Mouse (Mus musculus) spleen, postnatal 14 days (tissue): Measurements from ENCODE around the gene Ndufc1.
"Not testable (repeated sequence)": the region's sequence is repeated elsewhere in the genome, so short reads cannot be mapped to it uniquely, and the experiment has no call there.

ENCODE experiments used
- DNase-seq, 2 experiments: peaks; one replicate each; pipeline ENCODE4 v3.0.0; 2021 to 2022; ENCODE audit warnings: low spot score in 2 of 2

Ndufc1 gene

GRCm38 (mm10) chr3:51408561-51409183, at the start of gene Ndufc1:
Ndufc1 (minus strand) TSS chr3:51408988.
- DNase-seq, result peak; percentile 97 to 99

DNA sequence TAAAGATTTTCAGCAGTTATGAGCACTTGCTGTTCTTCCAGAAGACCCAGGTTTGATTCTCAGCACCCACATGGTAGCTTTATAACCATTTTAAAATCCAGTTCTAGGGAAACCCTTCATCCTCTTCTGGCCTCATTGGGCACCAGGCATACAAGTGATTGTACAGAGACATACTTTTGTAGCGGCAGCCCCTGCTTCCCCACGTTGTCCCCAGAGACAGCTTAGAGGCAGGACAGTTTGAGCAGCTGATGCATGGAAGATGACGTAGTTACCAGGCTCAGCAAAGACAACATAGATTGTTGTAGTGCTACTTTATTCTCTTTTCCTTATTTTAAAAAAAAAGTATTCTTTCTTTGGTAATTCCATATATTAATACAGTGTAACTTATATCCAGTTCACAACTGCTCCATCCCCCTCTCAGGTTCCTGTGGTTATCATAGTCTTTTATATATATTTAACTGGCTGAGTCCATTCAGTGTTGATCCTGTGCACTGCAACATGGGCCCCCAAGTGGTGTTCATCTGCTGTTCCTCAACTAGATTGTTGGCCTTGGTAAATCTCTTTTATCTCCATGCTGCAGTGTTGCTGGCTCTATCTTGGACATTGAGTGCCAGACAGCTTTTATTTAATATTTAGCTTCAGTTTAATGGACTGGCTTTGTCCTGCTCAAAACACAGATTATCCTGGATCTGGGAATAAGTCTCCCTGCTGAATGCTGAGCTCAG, 26.2 kb upstream of the Ndufc1 start:
- DNase-seq, result no peak

GRCm38 (mm10) chr3:51434364-51434763, 25.6 kb upstream of the Ndufc1 start:
- not testable (repeated sequence) for DNase-seq

DNA sequence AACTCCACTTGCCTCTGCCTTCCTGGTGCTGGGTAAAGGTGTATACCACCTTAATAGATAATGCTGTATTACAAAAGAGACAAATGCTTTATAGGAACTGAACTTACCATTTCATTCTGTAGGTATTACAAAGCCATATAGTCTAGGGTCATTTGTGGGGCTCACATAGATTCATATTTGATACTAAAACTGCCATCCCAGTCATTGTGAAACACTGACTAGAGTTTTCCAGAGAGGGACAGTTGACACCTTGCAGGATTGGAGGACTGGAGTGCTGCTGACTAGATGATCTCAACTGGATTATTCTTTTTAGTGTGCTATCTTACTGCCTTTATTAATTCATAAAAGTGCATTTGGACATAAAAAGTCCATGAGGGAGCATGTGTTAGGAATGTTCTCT, 16.6 kb upstream of the Ndufc1 start:
- no peak for DNase-seq

- no peak for DNase-seq
These were observed 13.1 kb upstream of the Ndufc1 start for GRCm38 (mm10) chr3:51421921-51422320.

DNA sequence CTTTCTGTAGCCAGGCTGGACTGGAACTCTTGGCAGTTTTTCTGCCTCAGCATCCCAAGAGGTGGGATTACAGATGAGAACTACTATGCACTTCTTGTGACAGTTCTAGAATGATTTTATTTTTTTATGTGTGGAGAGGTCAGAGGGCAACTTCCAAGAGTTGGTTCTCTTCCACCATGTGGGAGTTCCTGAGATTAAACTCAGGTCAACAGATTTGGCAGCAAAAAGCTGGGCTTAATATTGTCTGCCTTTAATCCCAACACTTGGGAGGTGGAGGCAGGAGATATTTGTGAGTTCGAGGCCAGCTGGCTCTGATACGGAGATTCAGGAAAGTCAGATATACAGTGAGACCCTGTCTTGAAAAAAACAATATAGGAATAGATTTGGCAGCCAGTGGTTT, 9.2 kb upstream of the Ndufc1 start:
- no peak for DNase-seq

GRCm38 (mm10) chr3:51417485-51417884, 8.7 kb upstream of the Ndufc1 start:
- DNase-seq, result no peak

DNA sequence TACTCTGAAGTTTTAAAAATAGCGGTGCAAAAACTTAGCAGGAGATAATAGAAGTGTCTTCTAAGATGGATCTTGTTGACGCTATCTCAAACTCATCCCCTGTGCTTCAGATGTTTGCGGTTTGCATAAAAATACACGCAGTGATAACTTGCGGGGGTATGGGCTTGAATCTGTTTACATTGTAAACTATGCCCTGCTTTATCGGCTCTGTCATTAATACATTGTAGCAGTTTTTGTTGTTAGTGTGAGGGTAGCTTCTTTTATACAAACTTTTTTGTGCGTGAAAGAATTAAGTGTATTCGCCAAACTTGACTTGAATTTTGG, 8.3 kb upstream of the Ndufc1 start:
- DNase-seq, result no peak

DNA sequence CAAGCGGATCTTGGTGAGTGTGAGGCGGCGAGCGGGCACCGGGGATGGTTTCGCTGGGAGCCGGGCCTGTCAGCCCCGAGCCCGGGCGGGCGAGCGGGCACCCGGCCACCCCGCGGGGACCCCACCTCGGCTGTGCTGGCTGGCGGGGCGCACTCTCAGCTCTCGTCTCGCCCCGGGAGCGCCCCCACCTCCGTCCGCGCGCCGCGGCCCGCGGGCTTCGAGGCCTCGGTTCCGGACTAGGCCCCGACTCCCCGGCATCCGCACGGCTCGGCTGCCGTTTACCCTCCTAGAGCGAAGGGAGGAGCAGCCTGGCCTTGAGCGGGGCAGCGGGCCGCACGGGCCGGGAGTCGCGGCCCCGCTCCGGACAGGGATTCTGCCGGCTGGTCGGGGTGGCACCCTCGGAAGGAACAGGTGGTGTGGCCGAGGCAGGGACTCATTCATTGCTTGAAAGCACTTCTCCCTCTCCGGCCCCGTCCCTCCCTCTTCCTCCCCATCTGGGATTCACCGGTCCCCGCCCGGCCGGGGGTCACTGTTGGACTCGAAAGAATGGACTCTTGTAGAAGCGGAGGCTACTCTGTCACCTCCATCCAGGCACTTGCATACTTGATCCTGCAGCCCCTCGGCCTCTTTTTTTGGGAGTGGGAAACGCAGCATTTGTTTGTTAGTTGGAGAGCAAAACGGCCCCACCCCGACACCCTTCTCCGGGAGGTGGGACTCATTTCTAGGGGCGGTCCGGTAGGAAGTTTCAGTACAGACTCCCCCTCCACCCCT, 7.8 kb upstream of the Ndufc1 start:
- peak; percentile 28 to 46 for DNase-seq

- no peak for DNase-seq
These were observed 7.2 kb upstream of the Ndufc1 start for GRCm38 (mm10) chr3:51416073-51416363.

- peak; percentile 91 to 94 for DNase-seq
These were observed 6.6 kb upstream of the Ndufc1 start, which contains the start of gene Naa15 for GRCm38 (mm10) chr3:51415098-51416072. Naa15 (plus strand) TSS chr3:51415148.

GRCm38 (mm10) chr3:51413276-51413675, 4.5 kb upstream of the Ndufc1 start:
- DNase-seq, result no peak

DNA sequence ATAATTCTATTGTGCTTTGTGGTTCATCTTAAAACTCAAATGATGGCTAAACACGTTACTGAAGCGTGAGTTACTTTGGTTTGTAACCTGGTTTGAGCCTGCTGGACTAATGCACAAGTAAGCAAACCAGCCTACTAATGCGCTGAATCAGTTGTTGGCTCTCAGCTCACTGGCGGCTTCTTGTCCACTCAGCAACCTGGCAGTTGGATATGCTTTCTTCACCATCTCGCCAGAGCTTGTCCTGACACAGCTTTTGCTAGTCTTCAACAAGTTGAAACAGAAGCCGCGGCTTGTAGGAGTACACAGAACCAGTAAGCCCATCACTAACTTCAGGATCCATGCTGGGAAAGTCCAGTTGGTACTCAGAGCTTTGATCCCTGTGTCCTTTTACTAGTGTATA, 3.7 kb upstream of the Ndufc1 start:
- DNase-seq, result no peak

- no peak for DNase-seq
These were observed 773 bp downstream of the Ndufc1 start for GRCm38 (mm10) chr3:51407870-51408560.

GRCm38 (mm10) chr3:51402628-51403027, 6.2 kb downstream of the Ndufc1 start:
- DNase-seq, result no peak

DNA sequence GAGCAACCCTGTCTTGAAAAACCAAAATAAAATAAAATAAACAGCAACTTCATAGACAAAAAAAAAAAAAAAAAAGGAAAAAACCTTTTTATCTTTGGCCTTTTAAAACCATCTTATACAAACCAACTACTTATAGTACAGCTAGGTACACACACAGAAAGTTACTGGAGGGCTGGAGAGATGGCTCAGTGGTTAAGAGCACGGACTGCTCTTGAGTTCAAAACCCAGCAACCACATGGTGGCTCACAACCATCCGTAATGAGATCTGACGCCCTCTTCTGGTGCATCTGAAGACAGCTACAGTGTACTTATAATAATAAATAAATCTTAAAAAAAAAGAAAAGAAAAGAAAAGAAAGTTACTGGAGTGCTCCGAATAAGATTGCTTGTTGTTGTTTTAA, 6.7 kb downstream of the Ndufc1 start:
- not testable (repeated sequence) for DNase-seq

- no peak for DNase-seq
These were observed 8.1 kb downstream of the Ndufc1 start for GRCm38 (mm10) chr3:51400682-51401081.

GRCm38 (mm10) chr3:51399531-51399930, 9.3 kb downstream of the Ndufc1 start:
- DNase-seq, result no peak

DNA sequence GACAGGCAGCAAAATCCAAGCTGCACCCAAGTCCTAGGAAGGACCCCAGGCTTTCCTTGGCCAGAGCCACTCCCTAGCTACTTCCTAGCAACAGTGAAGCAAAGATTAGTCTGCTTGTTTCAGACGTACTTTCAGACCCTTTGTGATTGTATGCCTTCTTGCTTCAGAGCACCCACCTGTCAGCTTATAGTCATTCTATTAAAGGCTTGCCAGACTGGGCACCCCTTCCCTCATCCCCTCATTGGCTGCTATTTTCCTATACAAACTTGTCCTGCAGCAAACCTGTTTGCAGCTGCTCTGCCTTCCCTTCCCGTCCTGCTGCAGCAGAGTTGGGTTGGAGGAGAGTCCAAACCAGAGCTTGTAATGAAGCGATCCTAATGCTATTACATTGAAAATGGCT, 10.1 kb downstream of the Ndufc1 start:
- DNase-seq, result no peak

GRCm38 (mm10) chr3:51397700-51398299, 11.0 kb downstream of the Ndufc1 start:
- DNase-seq, result no peak
